Mouse (Mus musculus) lung, adult 2 months (tissue): Measurements from ENCODE around the gene Podxl.

Source experiments
- CTCF ChIP-seq: fragments of 200-500 bp; IDR thresholded peaks from 2 replicates; pipeline ENCODE4 v1.5.1; 2011; ENCODE audit warnings: mild to moderate bottlenecking, low read length, control low read depth; ENCODE audit not compliant: insufficient read depth
- POLR2A ChIP-seq: fragments of 200-500 bp; IDR thresholded peaks from 2 replicates; pipeline ENCODE4 v1.6.1; 2011; ENCODE audit warnings: low read depth, mild to moderate bottlenecking, control low read depth, low read length, borderline replicate concordance; ENCODE audit errors: extremely low read depth

- TF ChIP-seq POLR2A (no peak), CTCF (no peak)
Observed at GRCm38 (mm10) chr6:31521491-31522355, 42.1 kb downstream of the Podxl start.
